Mouse (Mus musculus) forebrain, embryonic 14.5 days (tissue): ENCODE measurements at regions not wholly inside any gene's neighbourhood (a gene's known extent, or its start where the extent isn't known, plus 50 kb on each side); places are given as distances from the start of the nearest gene placed in this dataset.

ENCODE experiments used
- ATAC-seq: fragments of 200-750 bp; cut with Nextera tagmentation; 2 replicates; pipeline ENCODE4 v1.8.0; 2017; ENCODE audit warnings: mild to moderate bottlenecking, moderate library complexity
- DNase-seq: peaks from one replicate; pipeline ENCODE4 v3.0.0-alpha.2; 2015; ENCODE audit warnings: low spot score
- H3K27ac ChIP-seq: fragments of 300-500 bp; sonication (generic); 2 replicates; pipeline ENCODE4 v1.5.1; 2014; ENCODE audit warnings: low read depth, mild to moderate bottlenecking, control low read depth, low read length, moderate library complexity
- H3K27me3 ChIP-seq: fragments of 300-500 bp; sonication (generic); replicated peaks from 2 replicates; pipeline ENCODE4 v1.6.1; 2014; ENCODE audit warnings: low read length, control low read depth, mixed read lengths; ENCODE audit not compliant: control insufficient read depth, insufficient read depth
- H3K36me3 ChIP-seq: fragments of 300-500 bp; sonication (generic); 2 replicates; pipeline ENCODE4 v1.6.1; 2014; ENCODE audit warnings: low read length, control low read depth; ENCODE audit not compliant: control insufficient read depth, insufficient read depth
- H3K4me1 ChIP-seq: fragments of 300-500 bp; sonication (generic); 2 replicates; pipeline ENCODE4 v1.6.1; 2014; ENCODE audit warnings: antibody characterized with exemption, low read length, control low read depth; ENCODE audit not compliant: control insufficient read depth, insufficient read depth
- H3K4me2 ChIP-seq: fragments of 300-500 bp; sonication (generic); 2 replicates; pipeline ENCODE4 v1.6.1; 2014; ENCODE audit warnings: mild to moderate bottlenecking, control low read depth, low read length
- H3K4me3 ChIP-seq: fragments of 300-500 bp; sonication (generic); 2 replicates; pipeline ENCODE4 v1.5.1; 2014; ENCODE audit warnings: low read depth, low read length, control low read depth
- H3K9ac ChIP-seq: fragments of 300-500 bp; sonication (generic); 2 replicates; pipeline ENCODE4 v1.6.1; 2014; ENCODE audit warnings: mild to moderate bottlenecking, low read length, control low read depth, moderate library complexity
- H3K9me3 ChIP-seq: fragments of 300-500 bp; sonication (generic); replicated peaks from 2 replicates; pipeline ENCODE4 v1.6.1; 2016; ENCODE audit warnings: low read length, control low read depth, mixed read lengths; ENCODE audit not compliant: control insufficient read depth
- WGBS: fragments of 180-500 bp; shearing (Covaris S2); extraction: QIAGEN DNeasy Blood & Tissue Kit; methylation state at CpG from one replicate; pipeline ENCODE4 v1.1.7; 2014; 5-methylcytosine and 5-hydroxymethylcytosine counted together

- 87% methylated on average over 9 of the region's 9 CpGs for WGBS
Observed at GRCm38 (mm10) chr2:50577736-50578135, 281.1 kb upstream of the Mmadhc start.

GRCm38 (mm10) chr2:50573455-50573854, 276.9 kb upstream of the Mmadhc start:
- Histone ChIP-seq H3K27ac (no peak overlapping the region), H3K4me3 (no peak overlapping the region), H3K4me2 (no peak overlapping the region), H3K9ac (no peak overlapping the region), H3K36me3 (no peaks in the 10 kb centered on the region), H3K4me1 (peaks cover 6% of the 10 kb centered on the region), H3K9me3 (no peaks in the 10 kb centered on the region), H3K27me3 (no peaks in the 10 kb centered on the region)
- 55% methylated on average over 3 of the region's 3 CpGs for WGBS
- DNase-seq = no peak
- ATAC-seq = no peak

More at GRCm38 (mm10) chr2:50577736-50578135, 281.1 kb upstream of the Mmadhc start:
- Histone ChIP-seq H3K4me3 (no peak overlapping the region), H3K9me3 (no peaks in the 10 kb centered on the region), H3K4me2 (no peak overlapping the region), H3K4me1 (no peaks in the 10 kb centered on the region; the same call in 1 of the 2 replicates), H3K9ac (no peak overlapping the region), H3K27ac (no peak overlapping the region), H3K27me3 (no peaks in the 10 kb centered on the region), H3K36me3 (no peaks in the 10 kb centered on the region)
- ATAC-seq = no peak
- no peak for DNase-seq

- ATAC-seq (no peak), DNase-seq (no peak)
- no peaks in the 10 kb centered on the region for H3K9me3 ChIP-seq
- 86% methylated on average over 4 of the region's 4 CpGs for WGBS
- H3K27me3 ChIP-seq = no peaks in the 10 kb centered on the region
- peaks cover 6% of the 10 kb centered on the region for H3K4me1 ChIP-seq
- H3K4me3 ChIP-seq = no peak overlapping the region
- H3K4me2 ChIP-seq = no peak overlapping the region
- H3K27ac ChIP-seq = no peak overlapping the region
- no peak overlapping the region for H3K9ac ChIP-seq
- H3K36me3 ChIP-seq = no peaks in the 10 kb centered on the region
Observed at GRCm38 (mm10) chr2:50571021-50571420, 274.4 kb upstream of the Mmadhc start.

- DNase-seq (no peak), ATAC-seq (no peak)
- no peaks in the 10 kb centered on the region for H3K27me3 ChIP-seq
- H3K9me3 ChIP-seq = no peaks in the 10 kb centered on the region
- H3K4me2 ChIP-seq = no peak overlapping the region
- no peak overlapping the region for H3K4me3 ChIP-seq
- H3K9ac ChIP-seq = no peak overlapping the region
- H3K27ac ChIP-seq = no peak overlapping the region
- no peaks in the 10 kb centered on the region for H3K36me3 ChIP-seq
- WGBS = 85% methylated on average over 7 of the region's 7 CpGs
- H3K4me1 ChIP-seq = peaks cover 6% of the 10 kb centered on the region
Observed at GRCm38 (mm10) chr2:50569502-50570285, 273.1 kb upstream of the Mmadhc start.

GRCm38 (mm10) chr2:50568777-50569501, 272.3 kb upstream of the Mmadhc start:
- Histone ChIP-seq H3K4me3 (no peak overlapping the region), H3K4me2 (no peak overlapping the region), H3K27me3 (no peaks in the 10 kb centered on the region), H3K9ac (no peak overlapping the region), H3K36me3 (no peaks in the 10 kb centered on the region), H3K9me3 (no peaks in the 10 kb centered on the region), H3K4me1 (peaks cover 6% of the 10 kb centered on the region), H3K27ac (no peak overlapping the region)
- DNase-seq = peak; percentile 80
- ATAC-seq = peak; percentile 87
- 52% methylated on average over 8 of the region's 8 CpGs for WGBS

GRCm38 (mm10) chr2:50567542-50567941, 270.9 kb upstream of the Mmadhc start:
- WGBS = 78% methylated on average over 1 of the region's 1 CpGs
- Histone ChIP-seq H3K27me3 (no peaks in the 10 kb centered on the region), H3K36me3 (no peaks in the 10 kb centered on the region), H3K4me1 (peaks cover 6% of the 10 kb centered on the region), H3K27ac (no peak overlapping the region), H3K4me2 (no peak overlapping the region), H3K9ac (no peak overlapping the region), H3K4me3 (no peak overlapping the region), H3K9me3 (no peaks in the 10 kb centered on the region)
- DNase-seq (peak; percentile 39), ATAC-seq (no peak; the same call in 1 of the 2 replicates)

GRCm38 (mm10) chr2:50554031-50554430, 257.4 kb upstream of the Mmadhc start:
- Histone ChIP-seq H3K9ac (no peak overlapping the region), H3K27me3 (no peaks in the 10 kb centered on the region), H3K27ac (no peak overlapping the region), H3K4me3 (no peak overlapping the region), H3K4me1 (no peaks in the 10 kb centered on the region), H3K36me3 (no peaks in the 10 kb centered on the region), H3K9me3 (no peaks in the 10 kb centered on the region), H3K4me2 (no peak overlapping the region)
- ATAC-seq = no peak
- no peak for DNase-seq

- no peak overlapping the region for H3K9ac ChIP-seq
- no peak overlapping the region for H3K27ac ChIP-seq
- ATAC-seq (no peak), DNase-seq (no peak)
- WGBS = 93% methylated on average over 2 of the region's 2 CpGs
- H3K4me1 ChIP-seq = no peaks in the 10 kb centered on the region
- H3K4me2 ChIP-seq = no peak overlapping the region
- H3K27me3 ChIP-seq = no peaks in the 10 kb centered on the region
- H3K4me3 ChIP-seq = no peak overlapping the region
- H3K36me3 ChIP-seq = no peaks in the 10 kb centered on the region
- H3K9me3 ChIP-seq = no peaks in the 10 kb centered on the region
Observed at GRCm38 (mm10) chr2:50552437-50552836, 255.8 kb upstream of the Mmadhc start.

GRCm38 (mm10) chr2:50549871-50550270, 253.3 kb upstream of the Mmadhc start:
- no peaks in the 10 kb centered on the region for H3K27me3 ChIP-seq
- H3K4me1 ChIP-seq = no peaks in the 10 kb centered on the region
- 73% methylated on average over 8 of the region's 8 CpGs for WGBS
- H3K9me3 ChIP-seq = no peaks in the 10 kb centered on the region
- no peak overlapping the region for H3K4me3 ChIP-seq
- ATAC-seq (no peak), DNase-seq (no peak)
- no peak overlapping the region for H3K27ac ChIP-seq
- H3K9ac ChIP-seq = no peak overlapping the region
- no peaks in the 10 kb centered on the region for H3K36me3 ChIP-seq
- H3K4me2 ChIP-seq = no peak overlapping the region
